Mouse (Mus musculus) MEL (cell line): ENCODE data around the gene Chrd. TPM values are rescaled to one million over a fixed set of nuclear protein-coding genes. Genes with fewer than 3 reads are reported as not detected.
A peak's percentile ranks its signal among the peaks of the same experiment; 100 is the strongest.

Experiments used
- DNase-seq: peaks from one replicate; pipeline ENCODE4 v3.0.0; 2011; ENCODE audit warnings: low read depth, low spot score
- H3K27ac ChIP-seq: 2 replicates; pipeline ENCODE4 v1.5.1; 2012; ENCODE audit warnings: low read depth, mild to moderate bottlenecking, control low read depth, low read length, moderate library complexity; ENCODE audit not compliant: control insufficient read depth
- H3K27me3 ChIP-seq, 2 experiments: fragments of 150-350 bp in 1 of 2; sonication (generic) in 1 of 2; 2 replicates each; pipeline ENCODE4 v1.6.1; 2012; ENCODE audit warnings: low read length in 2 of 2, mild to moderate bottlenecking in 2 of 2, improper control_type of control experiment in 1 of 2, moderate library complexity in 1 of 2; ENCODE audit not compliant: insufficient read depth in 2 of 2, control insufficient read depth in 1 of 2
- H3K36me3 ChIP-seq, 2 experiments: 2 replicates each; pipeline ENCODE4 v1.6.1; 2012 to 2014; ENCODE audit warnings: low read length in 2 of 2, improper control_type of control experiment in 1 of 2, inconsistent platforms in 1 of 2, mild to moderate bottlenecking in 1 of 2; ENCODE audit not compliant: insufficient read depth in 2 of 2, control insufficient read depth in 1 of 2
- H3K4me1 ChIP-seq, 2 experiments: fragments of 150-350 bp in 1 of 2; sonication (generic) in 1 of 2; 2 replicates each; pipeline ENCODE4 v1.6.1; 2012; ENCODE audit warnings: low read length in 2 of 2, improper control_type of control experiment in 1 of 2, mild to moderate bottlenecking in 1 of 2; ENCODE audit not compliant: insufficient read depth in 2 of 2, control insufficient read depth in 1 of 2
- H3K4me3 ChIP-seq, 2 experiments: fragments of 150-350 bp in 1 of 2; sonication (generic) in 1 of 2; 2 replicates each; pipeline ENCODE4 v1.5.1; 2012; ENCODE audit warnings: low read depth in 2 of 2, low read length in 2 of 2, mild to moderate bottlenecking in 2 of 2, moderate library complexity in 2 of 2, control low read depth in 1 of 2, improper control_type of control experiment in 1 of 2; ENCODE audit not compliant: control insufficient read depth in 1 of 2, insufficient read depth in 1 of 2
- H3K79me2 ChIP-seq: 2 replicates; pipeline ENCODE4 v1.6.1; 2012; ENCODE audit warnings: mild to moderate bottlenecking, low read length, moderate library complexity; ENCODE audit not compliant: control insufficient read depth, poor library complexity, insufficient read depth
- H3K9ac ChIP-seq: 2 replicates; pipeline ENCODE4 v1.6.1; 2012; ENCODE audit warnings: low read depth, mild to moderate bottlenecking, control low read depth, low read length, moderate library complexity; ENCODE audit not compliant: control insufficient read depth, poor library complexity, severe bottlenecking
- H3K9me3 ChIP-seq: fragments of 150-350 bp; sonication (generic); replicated peaks from 2 replicates; pipeline ENCODE4 v1.6.1; 2012; ENCODE audit warnings: mild to moderate bottlenecking, low read length, improper control_type of control experiment, moderate library complexity; ENCODE audit not compliant: insufficient read depth
- BHLHE40 ChIP-seq: IDR thresholded peaks from 2 replicates; pipeline ENCODE4 v1.6.1; 2012; ENCODE audit warnings: low read depth, mild to moderate bottlenecking, inconsistent platforms, low read length, improper control_type of control experiment, borderline replicate concordance
- CHD1 ChIP-seq: IDR thresholded peaks from 2 replicates; pipeline ENCODE4 v1.6.1; 2012; ENCODE audit warnings: low read depth, mild to moderate bottlenecking, inconsistent platforms, low read length, improper control_type of control experiment
- CHD2 ChIP-seq: IDR thresholded peaks from 2 replicates; pipeline ENCODE4 v1.6.1; 2011; ENCODE audit warnings: low read length, improper control_type of control experiment
- E2F4 ChIP-seq: IDR thresholded peaks from 2 replicates; pipeline ENCODE4 v1.6.1; 2011; ENCODE audit warnings: low read depth, low read length, improper control_type of control experiment, borderline replicate concordance
- ELF1 ChIP-seq: IDR thresholded peaks from 2 replicates; pipeline ENCODE4 v1.6.1; 2014; ENCODE audit warnings: low read depth, mild to moderate bottlenecking, inconsistent platforms, low read length, improper control_type of control experiment, moderate library complexity
- ETS1 ChIP-seq: IDR thresholded peaks from 2 replicates; pipeline ENCODE4 v1.6.1; 2012; ENCODE audit warnings: low read depth, mild to moderate bottlenecking, inconsistent platforms, low read length, improper control_type of control experiment, moderate library complexity
- GABPA ChIP-seq: IDR thresholded peaks from 2 replicates; pipeline ENCODE4 v1.6.1; 2012; ENCODE audit warnings: low read depth, mild to moderate bottlenecking, inconsistent platforms, low read length, improper control_type of control experiment, moderate library complexity
- KAT2A ChIP-seq: conservative IDR thresholded peaks from 2 replicates; pipeline ENCODE4 v1.6.1; 2012; ENCODE audit warnings: low read depth, low read length, improper control_type of control experiment, inconsistent platforms
- MAX ChIP-seq: IDR thresholded peaks from 2 replicates; pipeline ENCODE4 v1.6.1; 2011; ENCODE audit warnings: low read length, improper control_type of control experiment
- MXI1 ChIP-seq: IDR thresholded peaks from 2 replicates; pipeline ENCODE4 v1.6.1; 2011; ENCODE audit warnings: mild to moderate bottlenecking, low read depth, low read length, improper control_type of control experiment
- MYC ChIP-seq: IDR thresholded peaks from 2 replicates; pipeline ENCODE4 v1.6.1; 2011; ENCODE audit warnings: low read depth, mild to moderate bottlenecking, low read length, improper control_type of control experiment, moderate library complexity
- NELFE ChIP-seq: IDR thresholded peaks from 2 replicates; pipeline ENCODE4 v1.6.1; 2011; ENCODE audit warnings: low read depth, low read length, improper control_type of control experiment
- NRF1 ChIP-seq: IDR thresholded peaks from 2 replicates; pipeline ENCODE4 v1.6.1; 2014; ENCODE audit warnings: low read depth, mild to moderate bottlenecking, inconsistent platforms, low read length, improper control_type of control experiment, moderate library complexity; ENCODE audit not compliant: poor library complexity, insufficient read depth, severe bottlenecking
- POLR2A ChIP-seq, 2 experiments: IDR thresholded peaks; 2 replicates each; pipeline ENCODE4 v1.6.1; 2011 to 2012; ENCODE audit warnings: low read length in 2 of 2, mild to moderate bottlenecking in 2 of 2, control low read depth in 1 of 2, improper control_type of control experiment in 1 of 2, low read depth in 1 of 2, moderate library complexity in 1 of 2; ENCODE audit not compliant: control insufficient read depth in 1 of 2, insufficient read depth in 1 of 2, poor library complexity in 1 of 2
- POLR2AphosphoS2 ChIP-seq: IDR thresholded peaks from 2 replicates; pipeline ENCODE4 v1.6.1; 2011; ENCODE audit warnings: low read length, improper control_type of control experiment
- POLR2AphosphoS5 ChIP-seq: IDR thresholded peaks from 2 replicates; pipeline ENCODE4 v1.6.1; 2012; ENCODE audit warnings: low read depth, borderline replicate concordance, mild to moderate bottlenecking, inconsistent platforms, low read length, moderate library complexity, mixed read lengths
- RCOR1 ChIP-seq: IDR thresholded peaks from 2 replicates; pipeline ENCODE4 v1.6.1; 2012; ENCODE audit warnings: low read depth, mild to moderate bottlenecking, inconsistent platforms, low read length, improper control_type of control experiment
- SIN3A ChIP-seq: IDR thresholded peaks from 2 replicates; pipeline ENCODE4 v1.6.1; 2012; ENCODE audit warnings: low read length, improper control_type of control experiment, inconsistent platforms
- SMC3 ChIP-seq: IDR thresholded peaks from 2 replicates; pipeline ENCODE4 v1.6.1; 2011; ENCODE audit warnings: low read depth, low read length, improper control_type of control experiment
- TCF12 ChIP-seq: IDR thresholded peaks from 2 replicates; pipeline ENCODE4 v1.6.1; 2014; ENCODE audit warnings: low read depth, mild to moderate bottlenecking, inconsistent platforms, low read length, improper control_type of control experiment, moderate library complexity
- USF1 ChIP-seq: IDR thresholded peaks from 2 replicates; pipeline ENCODE4 v1.6.1; 2014; ENCODE audit warnings: low read depth, mild to moderate bottlenecking, inconsistent platforms, low read length, improper control_type of control experiment, moderate library complexity
- ZKSCAN1 ChIP-seq: IDR thresholded peaks from 2 replicates; pipeline ENCODE4 v1.6.1; 2012; ENCODE audit warnings: low read depth, mild to moderate bottlenecking, inconsistent platforms, low read length, improper control_type of control experiment, moderate library complexity
- ZMIZ1 ChIP-seq: IDR thresholded peaks from 2 replicates; pipeline ENCODE4 v1.6.1; 2012; ENCODE audit warnings: low read depth, mild to moderate bottlenecking, inconsistent platforms, low read length, improper control_type of control experiment, moderate library complexity
- ZNF384 ChIP-seq: IDR thresholded peaks from 2 replicates; pipeline ENCODE4 v1.6.1; 2012; ENCODE audit warnings: low read depth, mild to moderate bottlenecking, inconsistent platforms, low read length, improper control_type of control experiment
- polyA plus RNA-seq, 2 experiments: library from polyadenylated mRNA; stranded (reverse) in 1 of 2; unstranded in 1 of 2; fragments of >175 nt in 1 of 2; fragments of >200 nt in 1 of 2; gene quantifications; 2 replicates each; pipeline versions ENCODE4 v1.2.1 to v1.2.4; 2012; ENCODE audit warnings: low replicate concordance in 2 of 2, low read depth in 1 of 2; ENCODE audit not compliant: insufficient read length in 2 of 2, insufficient read depth in 1 of 2, missing spikeins in 1 of 2
- total RNA-seq: library from RNA; depleted of rRNA; stranded (reverse); fragments of 300-350 nt; gene quantifications from 2 replicates; pipeline ENCODE4 v1.2.3, GENCODE M21; 2012

Chrd gene
- total and polyA plus RNA-seq, 3 experiments = not detected

DNA sequence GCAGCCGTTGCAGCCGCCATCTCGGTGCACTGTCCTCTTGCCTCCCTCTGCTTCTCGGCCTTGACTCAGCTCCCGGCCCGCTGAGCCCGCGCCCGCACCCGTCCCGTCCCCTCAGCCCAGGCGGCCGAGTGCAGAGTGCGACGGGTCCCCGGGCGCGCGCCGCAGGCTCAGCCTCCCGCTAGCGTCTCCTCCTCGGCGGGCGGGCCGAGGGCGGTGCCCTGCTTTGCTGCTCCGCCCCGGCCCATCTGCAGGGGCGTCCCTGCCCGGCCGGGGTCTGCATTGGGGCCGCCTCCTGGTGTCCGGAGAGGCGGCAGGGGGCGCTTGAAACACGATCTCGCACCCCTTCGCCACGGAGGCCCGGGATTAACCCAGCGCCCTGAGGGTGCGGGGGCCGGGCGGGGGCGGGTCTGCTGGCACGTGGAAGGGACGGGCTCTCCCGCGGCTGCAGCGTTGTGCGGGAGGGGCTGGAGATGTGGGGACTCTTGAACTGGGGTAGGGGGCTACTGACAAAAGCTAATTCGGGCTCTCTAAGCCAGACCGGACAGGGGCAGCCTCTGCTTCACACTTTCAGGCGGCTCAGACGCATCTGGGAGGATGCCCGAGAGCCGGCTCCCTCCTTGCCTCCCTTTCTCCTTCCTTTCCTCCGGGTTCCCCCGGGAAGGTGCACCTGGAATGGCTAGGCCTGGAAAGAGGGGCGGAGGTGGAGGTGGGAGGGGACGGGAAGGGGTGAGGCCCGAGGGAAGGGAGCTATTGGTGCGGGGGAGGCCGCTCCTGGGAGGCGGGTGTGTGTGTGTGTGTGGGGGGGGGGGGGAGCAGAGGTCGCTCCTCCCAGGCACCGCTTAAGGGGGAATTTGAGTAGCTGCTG, 16.7 kb upstream of the Chrd start (continued):
- TF ChIP-seq RCOR1 (no peak), GABPA (no peak), CHD2 (no peak), USF1 (0 out of 2 replicates have a peak, but pooled peaks have one; percentile 12), POLR2AphosphoS2 (no peak), NELFE (peak; percentile 44), MYC (0 out of 2 replicates have a peak, but pooled peaks have one; percentile 35), SMC3 (no peak), CHD1 (no peak), ELF1 (no peak), POLR2AphosphoS5 (no peak), TCF12 (peak; percentile 46), MAX (no peak; the same call in 1 of the 2 replicates), ZNF384 (no peak)
- TF ChIP-seq, all 39 proteins: peak for 15

DNA sequence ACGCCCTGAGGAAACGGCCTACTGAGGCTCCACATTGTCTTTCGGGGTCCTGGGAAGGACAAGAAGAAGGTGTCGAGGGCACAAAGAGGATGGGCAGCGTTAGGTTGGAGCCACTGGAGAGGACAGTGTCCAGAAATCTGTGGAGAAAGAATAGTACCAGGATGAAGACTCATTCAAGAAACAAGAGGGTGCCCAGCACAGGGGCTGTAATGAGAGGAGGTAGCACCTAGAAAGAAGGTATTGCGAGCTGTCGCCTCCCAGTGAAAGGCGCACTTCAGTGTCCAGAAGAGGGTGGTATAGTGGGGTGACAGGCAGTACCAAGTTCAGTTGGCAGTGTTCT, 16.1 kb upstream of the Chrd start:
- H3K4me3 ChIP-seq = peak overlapping the region; percentile 58 to 66
- no peaks in the 10 kb centered on the region for H3K27me3 ChIP-seq
- H3K9ac ChIP-seq = peak overlapping the region; percentile 80
- H3K36me3 ChIP-seq = peaks cover 0 to 9% of the 10 kb centered on the region in 2 experiments; a peak in 3 of 4 replicates
- no peak for DNase-seq
- H3K27ac ChIP-seq = peak overlapping the region; percentile 73
- H3K9me3 ChIP-seq = no peaks in the 10 kb centered on the region
- H3K79me2 ChIP-seq = peaks cover 7% of the 10 kb centered on the region
- H3K4me1 ChIP-seq = peaks cover 0 to 17% of the 10 kb centered on the region in 2 experiments; a peak in 3 of 4 replicates
- TF ChIP-seq USF1 = no peak
- TF ChIP-seq MAX = no peak
- no peak for TF ChIP-seq POLR2AphosphoS5
- TF ChIP-seq NELFE = peak; percentile 10; the same call in 1 of the 2 replicates
- TF ChIP-seq CHD2 = no peak

DNA sequence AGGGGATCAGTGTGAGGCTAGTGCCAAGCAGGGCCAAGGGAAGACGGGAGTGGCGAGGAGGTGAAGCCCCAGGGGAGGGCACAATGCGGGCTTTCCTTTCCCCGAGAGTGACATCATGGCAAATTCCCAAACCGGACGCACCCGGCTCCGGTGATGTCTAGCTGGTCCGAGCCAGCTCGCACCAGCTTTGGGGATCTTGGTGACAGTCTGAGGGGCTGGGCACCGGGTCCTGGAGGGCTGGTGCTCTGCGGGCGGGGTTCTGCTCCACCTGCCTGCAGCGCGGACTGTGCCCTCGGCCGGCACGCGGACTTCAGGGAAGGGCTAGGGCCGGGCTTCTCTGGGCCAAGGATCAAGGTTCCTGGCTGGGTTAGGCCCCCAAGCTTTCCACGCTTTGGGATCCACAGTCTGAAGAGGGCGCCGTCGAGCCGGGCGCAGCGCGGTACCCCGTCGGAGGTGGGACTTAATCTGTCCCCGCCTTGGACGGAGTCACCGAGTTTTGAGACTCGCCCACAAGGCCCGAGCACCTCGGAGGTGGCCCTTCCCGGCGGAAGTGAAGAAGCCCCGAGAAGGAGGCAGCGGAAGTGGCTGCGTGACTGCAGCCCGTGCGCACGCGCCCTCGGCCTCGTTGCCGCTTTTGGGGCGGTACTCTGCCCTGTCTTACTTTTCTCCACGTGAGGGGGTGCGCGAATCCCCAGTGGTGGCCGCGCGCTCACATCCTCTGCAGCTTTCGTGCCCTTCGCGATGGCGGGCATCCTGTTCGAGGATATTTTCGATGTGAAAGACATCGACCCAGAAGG, 15.5 kb upstream of the Chrd start, which contains the start of the genes Polr2h and Clcn2:
Gene Polr2h (plus strand): TSS at position 485 of the 797 bp plus-strand sequence.
Gene Clcn2 (minus strand): TSS at position 566 of the 797 bp plus-strand sequence.
- peak within 1 kb of the TSS; percentile 89 for H3K9ac ChIP-seq
- peak within 1 kb of the TSS; percentile 88 for H3K27ac ChIP-seq
- H3K9me3 ChIP-seq = no peaks in the 10 kb centered on the region
- DNase-seq = peak; percentile 99
- H3K4me1 ChIP-seq = peaks cover 0 to 17% of the 10 kb centered on the region in 2 experiments; a peak in 3 of 4 replicates
- H3K79me2 ChIP-seq = peaks cover 7% of the 10 kb centered on the region
- H3K4me3 ChIP-seq = peak within 1 kb of the TSS; percentile 87 to 89
- peaks cover 0 to 9% of the 10 kb centered on the region in 2 experiments; a peak in 3 of 4 replicates for H3K36me3 ChIP-seq
- H3K27me3 ChIP-seq = no peaks in the 10 kb centered on the region
- TF ChIP-seq KAT2A = no peak; the same call in 1 of the 2 replicates
- TF ChIP-seq RCOR1 = no peak
- TF ChIP-seq BHLHE40 = peak; percentile 70; the same call in 1 of the 2 replicates
- peak; percentile 90 for TF ChIP-seq MAX
- TF ChIP-seq ZNF384 = no peak
- TF ChIP-seq SIN3A = peak; percentile 88
- no peak for TF ChIP-seq E2F4
- TF ChIP-seq ZKSCAN1 = no peak
- peak; percentile 21; the same call in 1 of the 2 replicates for TF ChIP-seq SMC3
- peak; percentile 79 to 82 for TF ChIP-seq POLR2A (IDR thresholded peaks at IDR 0.05; ENCODE audit: control insufficient read depth in 1 of 2, insufficient read depth in 1 of 2, low read depth in 1 of 2, low read length in 2 of 2, poor library complexity in 1 of 2)
- no peak for TF ChIP-seq GABPA
- 0 out of 2 replicates have a peak, but pooled peaks have one; percentile 53 for TF ChIP-seq ZMIZ1
- TF ChIP-seq NELFE = peak; percentile 89
- peak; percentile 38; the same call in 1 of the 2 replicates for TF ChIP-seq ETS1
- no peak for TF ChIP-seq CHD2
- peak; percentile 97 for TF ChIP-seq MXI1
- TF ChIP-seq NRF1 = peak; percentile 94
